Mouse (Mus musculus): ENCODE data around the gene Tlr3.

DNA sequence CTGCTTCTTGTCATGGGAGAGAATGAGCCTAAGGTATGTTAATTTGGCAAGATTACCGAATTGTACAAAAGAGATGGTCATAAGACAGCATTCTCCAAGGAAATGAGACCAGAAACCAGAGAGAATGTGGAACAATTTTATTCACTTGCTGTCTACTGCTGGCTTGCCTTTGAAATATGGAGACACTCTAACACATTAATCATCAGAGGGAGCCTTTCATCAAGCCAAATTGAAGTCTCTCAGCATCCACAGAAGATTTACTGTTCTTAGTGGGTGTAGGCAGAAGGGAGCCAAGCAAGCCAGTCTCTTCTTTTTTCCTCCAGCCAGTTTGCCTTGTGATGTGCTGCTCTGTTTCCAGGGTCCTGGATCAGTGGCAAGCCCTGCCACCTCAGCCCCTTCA is 37.4 kb upstream of the Tlr3 start:
- TF ChIP-seq POLR2A (IDR thresholded peaks at IDR 0.05; ENCODE audit: extremely low read depth, insufficient read depth, low read length) (no peak), CTCF (IDR thresholded peaks at IDR 0.05; ENCODE audit: extremely low read depth, insufficient read depth, low read length) (no peak)

All from cortical plate, adult 2 months (tissue).